Mouse (Mus musculus): ENCODE results near the gene BC049715. TPM values are rescaled to one million over a fixed set of nuclear protein-coding genes. Genes with fewer than 3 reads are reported as not detected.

BC049715 gene
- total RNA-seq, 2 experiments from 2014 or later = 2.3 to 2.8 TPM

DNA sequence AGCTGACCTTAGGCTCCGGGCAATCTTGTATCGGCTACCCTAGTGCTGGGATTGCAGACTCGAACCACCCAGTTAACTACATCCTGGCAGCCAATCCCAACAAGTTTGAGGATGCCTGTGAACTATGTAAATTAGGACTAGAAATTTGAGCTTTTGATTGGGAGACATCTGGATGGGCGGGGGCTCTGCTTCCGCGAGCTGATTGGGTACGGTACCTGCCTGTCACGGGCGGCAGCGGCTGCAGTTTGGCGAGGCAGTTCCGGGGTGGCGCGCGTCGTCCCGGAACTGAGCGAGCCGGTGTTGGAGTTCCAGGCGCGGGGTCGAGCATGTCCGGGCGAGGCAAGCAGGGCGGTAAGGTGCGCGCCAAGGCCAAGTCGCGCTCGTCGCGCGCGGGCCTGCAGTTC, 19.4 kb upstream of the BC049715 start, which contains the start of gene H2afj:
H2afj (plus strand) TSS at position 231 of the 404 bp plus-strand sequence.
- peak; percentile 97 to 98 for DNase-seq (ENCODE audit: low spot score in 2 of 2)

DNA sequence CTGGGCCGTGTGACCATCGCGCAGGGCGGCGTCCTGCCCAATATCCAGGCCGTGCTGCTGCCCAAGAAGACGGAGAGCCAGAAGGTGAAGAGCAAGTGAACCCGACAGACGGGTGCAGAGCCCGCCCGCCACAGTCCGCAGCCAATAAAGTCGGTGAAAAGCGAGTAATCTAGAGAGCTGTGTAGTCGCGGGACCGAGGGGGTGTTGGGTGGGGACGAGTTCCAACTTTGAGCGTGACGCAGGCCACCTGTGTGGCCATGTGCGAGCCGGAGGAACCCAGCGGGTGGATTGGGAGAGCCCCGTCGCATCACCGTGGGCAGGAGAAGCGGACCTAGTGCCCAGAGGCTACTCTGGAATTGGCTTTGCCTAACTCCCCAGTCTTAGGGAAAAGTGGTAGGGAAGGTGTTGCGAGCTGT, 18.8 kb upstream of the BC049715 start:
- peak; percentile 45 to 57 for DNase-seq (ENCODE audit: low spot score in 2 of 2)

GRCm38 (mm10) chr6:136809077-136809476, 18.3 kb upstream of the BC049715 start:
- no peak for DNase-seq (ENCODE audit: low spot score in 2 of 2)

DNA sequence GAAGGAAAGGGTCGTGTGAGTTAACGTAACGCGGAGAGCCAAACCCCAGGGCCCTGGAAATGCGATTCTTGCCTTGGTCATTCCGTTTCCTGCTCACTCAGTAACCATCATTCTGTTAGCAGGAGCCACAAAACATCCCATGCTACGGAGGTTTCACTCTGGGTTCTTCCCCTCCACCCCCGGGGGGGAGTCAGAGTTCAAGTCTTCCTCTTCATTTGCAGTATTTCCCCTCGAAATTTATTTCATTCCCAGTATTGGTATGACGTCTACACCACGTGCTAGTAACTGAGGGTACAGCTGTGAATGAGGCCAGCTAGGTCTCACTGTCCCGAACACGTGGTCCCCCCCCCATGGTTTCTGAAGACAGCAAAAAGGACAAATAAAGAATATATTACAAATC, 17.8 kb upstream of the BC049715 start:
- DNase-seq (ENCODE audit: low spot score in 2 of 2) = no peak

GRCm38 (mm10) chr6:136811196-136811595, 16.2 kb upstream of the BC049715 start:
- no peak for DNase-seq (ENCODE audit: low spot score in 2 of 2)

GRCm38 (mm10) chr6:136813117-136813516, 14.3 kb upstream of the BC049715 start:
- peak in 1 of 2 experiments; percentile 38 for DNase-seq (ENCODE audit: low spot score in 2 of 2)

- no peak for DNase-seq (ENCODE audit: low spot score in 2 of 2)
Measured at GRCm38 (mm10) chr6:136815381-136815780, 12.0 kb upstream of the BC049715 start.

DNA sequence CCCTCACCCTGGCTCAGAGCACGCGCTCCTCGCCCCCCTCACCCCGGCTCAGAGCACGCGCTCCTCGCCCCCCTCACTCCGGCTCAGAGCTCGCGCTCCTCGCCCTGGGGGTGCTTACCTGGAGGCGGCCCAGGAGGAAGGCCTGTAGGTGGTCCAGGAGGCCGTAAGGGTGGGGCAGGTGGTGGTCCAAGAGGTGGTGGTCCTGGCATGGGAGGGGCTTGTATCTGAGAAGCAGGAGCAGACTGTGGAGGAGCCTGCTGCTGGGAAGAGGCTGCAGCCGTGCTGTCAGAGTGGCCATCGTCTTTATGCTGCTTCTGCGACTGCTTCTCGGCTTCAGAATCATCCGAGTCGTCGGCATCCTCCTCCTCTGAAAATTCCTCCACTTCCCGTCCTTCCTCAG, 10.6 kb upstream of the BC049715 start:
- no peak for DNase-seq (ENCODE audit: low spot score in 2 of 2)

GRCm38 (mm10) chr6:136817549-136817948, 9.9 kb upstream of the BC049715 start:
- peak; percentile 88 to 89 for DNase-seq (ENCODE audit: low spot score in 2 of 2)

DNA sequence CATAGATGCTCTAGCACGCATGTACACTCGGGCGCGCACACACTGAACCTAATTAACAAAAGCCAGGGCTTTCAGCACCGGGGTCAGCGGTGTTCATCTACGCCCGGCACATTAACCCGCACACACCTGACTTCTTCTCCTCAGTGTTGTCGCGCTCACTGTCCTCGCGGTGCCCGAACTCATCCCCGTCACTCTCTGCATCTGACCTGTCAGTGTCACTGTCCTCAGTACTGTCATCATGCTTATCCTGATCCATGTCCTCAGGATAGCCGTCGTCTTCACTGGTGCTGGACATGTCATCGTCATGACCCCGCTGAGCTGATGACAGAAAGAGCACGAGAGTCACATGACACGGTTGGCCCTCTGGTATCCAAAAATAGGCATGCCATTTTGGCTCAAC, 7.0 kb upstream of the BC049715 start:
- no peak for DNase-seq (ENCODE audit: low spot score in 2 of 2)

- DNase-seq (ENCODE audit: low spot score in 2 of 2) = no peak
Measured at GRCm38 (mm10) chr6:136821086-136821485, 6.3 kb upstream of the BC049715 start.

GRCm38 (mm10) chr6:136824987-136825386, 2.4 kb upstream of the BC049715 start:
- no peak for DNase-seq (ENCODE audit: low spot score in 2 of 2)

GRCm38 (mm10) chr6:136827116-136827515, 310 bp upstream of the BC049715 start:
- DNase-seq (ENCODE audit: low spot score in 2 of 2) = no peak

DNA sequence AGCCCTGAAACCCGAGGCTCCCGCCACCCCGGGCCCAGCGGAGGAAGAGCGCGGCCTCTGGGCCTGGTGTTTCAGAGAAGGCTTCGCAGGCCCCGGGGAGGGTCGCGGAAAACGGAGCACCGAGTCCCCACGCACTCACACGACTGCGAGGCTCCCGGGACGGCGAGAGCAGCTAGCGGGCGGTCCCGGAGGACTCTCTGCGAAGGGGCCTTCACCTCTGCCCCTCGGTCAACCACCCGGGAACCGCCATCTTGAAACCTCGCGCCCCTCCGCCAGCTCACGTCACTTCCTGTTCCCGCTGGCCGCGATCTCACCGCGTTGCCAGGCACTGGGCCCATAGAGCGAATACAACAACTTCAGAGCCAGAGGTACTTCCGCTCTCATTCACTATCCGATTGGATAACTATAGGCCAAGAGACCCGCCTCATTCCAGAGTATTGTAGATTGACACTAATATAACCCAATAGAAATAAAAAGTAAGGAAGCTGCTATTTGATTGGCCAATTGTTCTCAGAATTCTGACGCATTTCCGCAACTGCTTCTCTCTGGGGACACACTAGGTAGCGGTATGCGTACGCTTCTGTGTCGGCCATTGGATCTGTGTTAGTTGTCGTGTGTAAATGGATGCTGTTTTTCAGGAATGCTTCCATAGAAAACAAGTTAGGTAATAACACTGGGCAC, 595 bp downstream of the BC049715 start, which contains the start of gene Wbp11:
Wbp11 (minus strand) TSS at position 353 of the 681 bp plus-strand sequence.
- peak; percentile 95 to 97 for DNase-seq (ENCODE audit: low spot score in 2 of 2)

DNA sequence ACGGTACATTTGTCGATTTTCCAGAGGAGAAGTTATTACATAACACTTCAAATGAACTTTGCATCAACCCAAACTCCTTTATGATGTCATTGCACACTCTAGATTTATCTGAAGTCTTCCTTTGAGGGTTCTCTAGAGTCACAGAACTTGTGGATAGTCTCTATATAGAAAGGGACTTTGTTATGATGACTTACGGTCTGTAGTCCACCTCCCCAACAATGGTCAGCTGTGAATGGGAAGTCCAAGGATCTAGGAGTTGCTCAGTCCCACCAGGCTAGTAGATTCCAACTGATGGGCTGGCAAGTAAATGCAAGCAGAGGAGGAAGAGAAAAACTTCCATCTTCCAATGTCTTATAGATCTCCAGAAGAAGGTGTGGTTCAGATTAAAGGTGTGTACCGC, 1.3 kb downstream of the BC049715 start:
- DNase-seq (ENCODE audit: low spot score in 2 of 2) = no peak

DNA sequence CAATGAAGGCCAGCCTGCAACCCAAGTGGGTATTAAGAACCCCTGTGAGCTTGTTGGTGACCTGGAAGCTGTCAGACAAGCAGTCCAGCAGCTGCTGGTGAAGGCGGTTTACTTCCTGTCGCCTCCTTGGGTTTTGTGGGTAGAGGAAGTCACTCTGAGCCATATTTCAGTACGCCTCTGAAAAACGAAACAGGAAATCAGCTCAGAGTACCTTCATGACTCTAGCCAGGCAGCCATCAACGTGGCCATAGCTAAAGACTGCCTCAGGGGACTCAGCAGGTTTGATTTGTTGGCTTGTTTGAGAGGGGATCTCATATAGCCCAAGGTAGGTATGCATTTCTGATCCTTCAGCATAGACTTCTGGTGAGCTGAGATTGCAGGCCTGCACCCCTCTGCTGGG, 4.3 kb downstream of the BC049715 start:
- no peak for DNase-seq (ENCODE audit: low spot score in 2 of 2)

DNA sequence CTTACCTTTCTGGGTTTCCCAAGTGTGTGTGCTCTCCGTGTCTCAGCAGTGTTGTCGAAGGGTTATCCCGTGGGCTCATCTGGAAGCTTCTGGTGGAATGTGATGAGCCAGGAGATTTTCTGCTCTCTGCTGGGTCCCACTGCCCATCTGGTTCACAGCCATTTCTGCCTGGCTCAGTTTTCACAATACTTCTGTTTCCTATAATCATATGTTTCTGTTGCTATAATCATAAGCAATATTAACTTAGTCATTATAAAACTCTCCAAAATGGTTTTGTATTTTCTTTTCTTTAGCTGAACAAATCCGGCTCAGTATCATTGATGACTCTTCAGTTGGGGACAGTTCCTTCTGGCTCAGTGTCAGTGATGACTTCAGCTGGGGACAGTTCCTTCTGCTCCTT, 7.9 kb downstream of the BC049715 start, which contains the start of gene Smco3:
Smco3 (minus strand) TSS at position 101 of the 400 bp plus-strand sequence.
- no peak for DNase-seq (ENCODE audit: low spot score in 2 of 2)

DNA sequence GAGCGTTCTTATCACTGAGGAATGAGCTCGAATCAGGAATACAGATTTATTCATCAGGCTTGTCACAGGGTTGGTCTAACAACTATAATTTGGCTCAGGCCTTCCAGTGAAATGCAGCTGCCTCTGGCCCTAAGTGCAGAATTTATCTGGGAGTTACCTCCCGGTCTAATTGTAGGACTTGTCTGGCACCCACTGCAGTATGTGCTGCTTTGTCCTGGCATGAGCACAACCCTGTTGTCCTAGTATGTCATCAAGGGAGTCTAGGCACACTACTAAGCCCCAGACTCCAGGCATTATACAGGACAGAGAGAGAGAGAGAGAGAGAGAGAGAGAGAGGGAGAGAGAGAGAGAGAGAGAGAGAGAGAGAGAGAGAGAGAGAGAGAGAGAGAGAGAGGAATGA, 9.9 kb downstream of the BC049715 start:
- no peak for DNase-seq (ENCODE audit: low spot score in 2 of 2)

GRCm38 (mm10) chr6:136844903-136845302, 17.5 kb downstream of the BC049715 start:
- DNase-seq (ENCODE audit: low spot score in 2 of 2) = no peak

GRCm38 (mm10) chr6:136845706-136846480, 18.5 kb downstream of the BC049715 start:
- no peak for DNase-seq (ENCODE audit: low spot score in 2 of 2)

DNA sequence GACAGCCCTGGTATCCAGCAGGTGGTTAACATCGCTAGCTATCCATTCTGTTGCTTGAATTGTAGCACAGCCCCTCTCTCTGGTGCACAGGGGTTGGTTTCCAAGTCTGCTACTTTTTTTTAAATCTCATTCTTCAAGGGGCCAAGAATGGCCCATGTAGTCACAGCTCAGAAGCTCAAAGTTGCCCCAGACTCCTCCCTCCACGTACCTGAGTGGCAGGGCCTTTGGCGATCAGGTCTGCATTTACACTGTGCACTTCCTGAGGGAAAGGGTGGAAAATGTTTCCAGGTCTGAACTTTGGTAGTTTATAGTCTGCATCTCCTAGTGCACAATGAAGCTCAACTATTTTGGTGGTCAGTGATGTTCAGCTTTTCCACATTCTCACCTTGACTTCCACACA, 19.8 kb downstream of the BC049715 start:
- no peak for DNase-seq (ENCODE audit: low spot score in 2 of 2)

DNA sequence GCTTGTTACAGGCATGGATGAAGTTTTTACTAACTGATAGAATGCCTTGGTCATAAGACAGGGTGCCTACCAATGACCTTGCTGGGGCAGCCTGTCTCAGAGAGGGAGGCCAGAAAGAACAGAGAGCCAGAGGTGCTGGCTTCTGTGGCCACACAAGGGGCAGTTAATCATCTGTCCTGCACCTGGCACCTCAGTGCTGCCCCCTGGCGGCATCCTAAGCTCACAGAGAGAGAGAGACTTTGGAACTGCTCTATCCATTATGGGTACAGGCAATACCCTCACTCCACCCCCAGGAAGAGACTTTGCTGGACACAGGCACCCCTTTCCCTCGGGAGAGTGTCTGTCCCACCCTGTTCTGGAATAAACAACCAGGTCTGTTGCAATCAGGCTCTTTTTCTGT, 20.4 kb downstream of the BC049715 start:
- DNase-seq (ENCODE audit: low spot score in 2 of 2) = peak; percentile 42 to 55
